Mouse (Mus musculus) limb, embryonic 11.5 days (tissue): ENCODE measurements around the gene Rab14. TPM values are rescaled to one million over a fixed set of nuclear protein-coding genes. Genes with fewer than 3 reads are reported as not detected.

ENCODE experiments used
- ATAC-seq: fragments of 200-750 bp; cut with Nextera tagmentation; 2 replicates; pipeline ENCODE4 v1.8.0; 2017; ENCODE audit warnings: low read depth; ENCODE audit not compliant: insufficient number of reproducible peaks, low FRiP score, low TSS enrichment
- DNase-seq: peaks from one replicate; pipeline ENCODE4 v3.0.0-alpha.2; 2015; ENCODE audit warnings: low spot score
- H3K27ac ChIP-seq: fragments of 300-500 bp; sonication (generic); replicated peaks from 2 replicates; pipeline ENCODE4 v1.5.1; 2014; ENCODE audit warnings: low read depth, mild to moderate bottlenecking, low read length
- H3K27me3 ChIP-seq: fragments of 300-500 bp; sonication (generic); 2 replicates; pipeline ENCODE4 v1.6.1; 2014; ENCODE audit warnings: mild to moderate bottlenecking, low read length, mixed read lengths; ENCODE audit not compliant: control insufficient read depth, insufficient read depth
- H3K36me3 ChIP-seq: fragments of 300-500 bp; sonication (generic); 2 replicates; pipeline ENCODE4 v1.6.1; 2014; ENCODE audit warnings: mild to moderate bottlenecking, low read length, moderate library complexity, mixed read lengths; ENCODE audit not compliant: control insufficient read depth, insufficient read depth
- H3K4me1 ChIP-seq: fragments of 300-500 bp; sonication (generic); 2 replicates; pipeline ENCODE4 v1.6.1; 2014; ENCODE audit warnings: low read length, mixed read lengths; ENCODE audit not compliant: control insufficient read depth, insufficient read depth
- H3K4me2 ChIP-seq: fragments of 300-500 bp; sonication (generic); 2 replicates; pipeline ENCODE4 v1.6.1; 2014; ENCODE audit warnings: low read depth, mild to moderate bottlenecking, moderate library complexity; ENCODE audit not compliant: severe bottlenecking
- H3K4me3 ChIP-seq: fragments of 300-500 bp; sonication (generic); 2 replicates; pipeline ENCODE4 v1.5.1; 2014; ENCODE audit warnings: low read depth, low read length
- H3K9ac ChIP-seq: fragments of 300-500 bp; sonication (generic); 2 replicates; pipeline ENCODE4 v1.6.1; 2014; ENCODE audit warnings: mild to moderate bottlenecking, low read length
- H3K9me3 ChIP-seq: fragments of 300-500 bp; sonication (generic); 2 replicates; pipeline ENCODE4 v1.6.1; 2016; ENCODE audit warnings: low read length; ENCODE audit not compliant: control insufficient read depth
- WGBS: fragments of 180-500 bp; shearing (Covaris S2); extraction: QIAGEN DNeasy Blood & Tissue Kit; methylation state at CpG from one replicate; pipeline ENCODE4 v1.1.7; 2014; 5-methylcytosine and 5-hydroxymethylcytosine counted together
- polyA plus RNA-seq: library from polyadenylated mRNA; unstranded; fragments of >200 nt; fragmentation: Nextera tagmentation; extraction: Ambion mirVana; gene quantifications from 2 replicates; pipeline ENCODE4 v1.2.1, GENCODE M21; 2014

The Rab14 gene
- polyA plus RNA-seq, 1 experiment from 2014 or later = 219 TPM

DNA sequence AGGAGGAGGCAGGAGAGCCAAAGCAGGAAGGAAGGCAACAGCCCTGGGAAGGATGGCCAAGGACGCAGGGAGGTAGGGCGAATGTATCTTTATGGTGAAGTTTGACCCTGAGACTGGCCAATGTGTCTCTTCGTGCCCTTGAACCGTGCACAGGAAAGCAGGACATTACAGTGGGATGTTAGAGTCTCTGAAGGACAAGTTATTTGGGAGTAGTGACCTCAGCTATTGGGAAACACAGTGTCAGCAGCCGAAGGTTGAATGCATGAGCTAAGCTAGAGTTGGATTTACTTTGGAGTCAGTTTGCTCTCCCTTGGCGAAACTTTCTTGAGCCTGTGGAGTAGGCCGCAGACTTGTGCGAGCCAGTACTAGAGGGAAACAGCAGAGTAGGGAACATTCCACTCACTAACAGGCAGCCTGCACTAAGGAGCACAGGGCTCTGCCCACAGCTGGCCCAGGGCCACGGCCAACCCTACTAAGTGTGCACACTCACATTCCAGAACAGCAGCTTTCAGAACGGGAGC, 29.5 kb downstream of the Rab14 start:
- DNase-seq (no peak), ATAC-seq (no peak)
- WGBS = 90% methylated on average over 10 of the region's 10 CpGs

GRCm38 (mm10) chr2:35169452-35169851, 31.5 kb downstream of the Rab14 start:
- H3K36me3 ChIP-seq = peaks cover 18% of the 10 kb centered on the region
- ATAC-seq (no peak), DNase-seq (no peak)
- no peaks in the 10 kb centered on the region for H3K9me3 ChIP-seq
- H3K27ac ChIP-seq = no peak overlapping the region
- WGBS = 83% methylated on average over 2 of the region's 2 CpGs
- H3K27me3 ChIP-seq = no peaks in the 10 kb centered on the region
- no peak overlapping the region for H3K4me2 ChIP-seq
- H3K9ac ChIP-seq = no peak overlapping the region
- H3K4me1 ChIP-seq = 0 out of 2 replicates have a peak, but pooled peaks cover 2% of the 10 kb centered on the region
- H3K4me3 ChIP-seq = no peak overlapping the region

More for the DNA sequence above, 29.5 kb downstream of the Rab14 start:
- H3K27me3 ChIP-seq = no peaks in the 10 kb centered on the region
- H3K9ac ChIP-seq = no peak overlapping the region
- H3K27ac ChIP-seq = no peak overlapping the region
- H3K4me1 ChIP-seq = 0 out of 2 replicates have a peak, but pooled peaks cover 2% of the 10 kb centered on the region
- no peaks in the 10 kb centered on the region for H3K9me3 ChIP-seq
- peaks cover 21% of the 10 kb centered on the region for H3K36me3 ChIP-seq
- no peak overlapping the region for H3K4me3 ChIP-seq
- H3K4me2 ChIP-seq = no peak overlapping the region

DNA sequence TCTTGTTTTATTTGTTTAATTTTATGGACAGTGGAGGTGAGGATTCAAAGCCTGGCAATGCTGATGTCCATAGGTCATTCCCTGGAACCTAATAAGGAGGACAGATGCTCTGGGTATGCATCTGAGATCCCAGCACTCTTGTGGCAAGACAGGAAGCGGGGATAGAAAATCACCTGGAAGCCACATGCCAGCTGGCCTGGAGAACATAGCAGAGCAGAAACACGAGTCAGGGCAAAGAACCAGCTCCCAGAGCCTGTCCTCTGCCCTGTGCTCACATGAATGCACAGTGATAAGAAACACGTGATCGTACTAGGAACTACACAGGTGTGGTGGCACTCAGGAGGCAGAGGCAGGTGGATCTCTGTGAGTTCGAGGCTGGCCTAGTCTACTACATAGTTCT, 34.1 kb downstream of the Rab14 start:
- WGBS = 92% methylated on average over 5 of the region's 5 CpGs
- H3K36me3 ChIP-seq = peaks cover 14% of the 10 kb centered on the region; the same call in 1 of the 2 replicates
- DNase-seq = no peak

GRCm38 (mm10) chr2:35165416-35165815, 35.5 kb downstream of the Rab14 start:
- H3K9ac ChIP-seq = no peak overlapping the region
- H3K4me3 ChIP-seq = no peak overlapping the region
- 92% methylated on average over 13 of the region's 13 CpGs for WGBS
- no peaks in the 10 kb centered on the region for H3K27me3 ChIP-seq
- no peak overlapping the region for H3K27ac ChIP-seq
- no peaks in the 10 kb centered on the region for H3K9me3 ChIP-seq
- H3K4me2 ChIP-seq = no peak overlapping the region
- H3K4me1 ChIP-seq = no peaks in the 10 kb centered on the region
- DNase-seq = no peak
- ATAC-seq = no peak
- peaks cover 12% of the 10 kb centered on the region; the same call in 1 of the 2 replicates for H3K36me3 ChIP-seq

More for the DNA sequence above, 34.1 kb downstream of the Rab14 start:
- Histone ChIP-seq H3K9me3 (no peaks in the 10 kb centered on the region), H3K4me3 (no peak overlapping the region), H3K9ac (no peak overlapping the region), H3K27me3 (no peaks in the 10 kb centered on the region), H3K27ac (no peak overlapping the region), H3K4me1 (no peaks in the 10 kb centered on the region), H3K4me2 (no peak overlapping the region)
- no peak for ATAC-seq

DNA sequence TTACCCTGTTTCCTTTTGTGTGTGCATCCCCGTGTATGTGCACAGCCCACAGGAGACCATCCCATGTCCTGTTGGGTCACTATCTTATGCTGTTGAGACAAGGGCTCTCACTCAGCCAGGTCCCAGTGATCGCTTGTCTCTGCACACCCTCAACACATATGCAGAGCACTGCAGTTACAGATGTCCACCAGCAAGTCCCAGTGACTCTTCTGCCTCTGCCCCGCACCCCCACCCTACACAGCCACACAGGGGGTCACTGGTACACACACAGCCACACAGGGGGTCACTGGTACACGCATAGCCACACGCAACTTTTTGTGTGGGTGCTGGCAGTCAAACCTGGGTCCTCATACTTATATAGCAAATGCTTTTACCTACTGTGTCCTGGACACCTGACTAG, 37.5 kb downstream of the Rab14 start:
- DNase-seq (no peak), ATAC-seq (no peak)
- no peak overlapping the region for H3K9ac ChIP-seq
- H3K27ac ChIP-seq = no peak overlapping the region
- H3K27me3 ChIP-seq = no peaks in the 10 kb centered on the region
- no peaks in the 10 kb centered on the region for H3K4me1 ChIP-seq
- peaks cover 12% of the 10 kb centered on the region; the same call in 1 of the 2 replicates for H3K36me3 ChIP-seq
- no peaks in the 10 kb centered on the region for H3K9me3 ChIP-seq
- 94% methylated on average over 5 of the region's 5 CpGs for WGBS
- no peak overlapping the region for H3K4me3 ChIP-seq
- no peak overlapping the region for H3K4me2 ChIP-seq

DNA sequence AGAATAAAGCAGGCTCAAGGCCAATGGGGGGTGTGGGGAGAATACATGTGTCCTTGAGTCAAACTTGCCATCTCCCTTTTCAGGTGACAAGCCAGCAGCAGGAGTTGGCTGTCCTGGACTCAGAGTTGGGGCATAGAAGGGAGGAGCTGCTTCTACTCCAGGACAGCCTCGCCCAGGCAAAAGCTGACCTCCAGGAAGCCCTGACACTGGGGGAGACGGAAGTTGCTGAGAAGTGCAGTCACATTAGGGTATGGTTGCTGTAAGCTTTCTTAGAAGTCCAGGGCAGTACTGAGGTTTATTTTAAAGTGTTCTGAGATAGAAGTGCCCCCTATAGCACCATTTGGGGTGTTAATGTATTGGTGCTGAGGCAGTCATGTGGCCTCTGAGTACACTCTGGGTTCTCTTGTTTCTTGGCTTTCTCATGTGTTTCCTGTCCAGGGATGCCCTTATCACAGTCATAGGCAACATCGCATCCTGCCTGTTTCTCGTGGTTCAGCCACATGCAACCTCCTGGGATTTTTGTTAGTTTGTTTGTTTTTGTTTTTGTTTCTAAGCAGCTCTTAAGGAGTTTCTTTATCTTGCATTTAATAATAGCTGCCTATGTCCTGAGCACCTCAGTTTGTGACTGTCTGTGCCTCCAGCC, 39.0 kb downstream of the Rab14 start:
- Histone ChIP-seq H3K36me3 (peaks cover 14% of the 10 kb centered on the region; the same call in 1 of the 2 replicates), H3K4me3 (no peak overlapping the region), H3K9me3 (no peaks in the 10 kb centered on the region), H3K27ac (no peak overlapping the region), H3K27me3 (no peaks in the 10 kb centered on the region), H3K9ac (no peak overlapping the region), H3K4me2 (no peak overlapping the region), H3K4me1 (no peaks in the 10 kb centered on the region)
- ATAC-seq (no peak), DNase-seq (no peak)
- WGBS = 83% methylated on average over 4 of the region's 4 CpGs

- ATAC-seq (no peak), DNase-seq (peak; percentile 37)
- Histone ChIP-seq H3K27ac (no peak overlapping the region), H3K4me3 (no peak overlapping the region), H3K4me1 (no peaks in the 10 kb centered on the region), H3K9me3 (no peaks in the 10 kb centered on the region), H3K36me3 (peaks cover 15% of the 10 kb centered on the region), H3K4me2 (no peak overlapping the region), H3K9ac (no peak overlapping the region), H3K27me3 (no peaks in the 10 kb centered on the region)
- 44% methylated on average over 5 of the region's 5 CpGs for WGBS
Observed at GRCm38 (mm10) chr2:35160206-35160605, 40.7 kb downstream of the Rab14 start.

DNA sequence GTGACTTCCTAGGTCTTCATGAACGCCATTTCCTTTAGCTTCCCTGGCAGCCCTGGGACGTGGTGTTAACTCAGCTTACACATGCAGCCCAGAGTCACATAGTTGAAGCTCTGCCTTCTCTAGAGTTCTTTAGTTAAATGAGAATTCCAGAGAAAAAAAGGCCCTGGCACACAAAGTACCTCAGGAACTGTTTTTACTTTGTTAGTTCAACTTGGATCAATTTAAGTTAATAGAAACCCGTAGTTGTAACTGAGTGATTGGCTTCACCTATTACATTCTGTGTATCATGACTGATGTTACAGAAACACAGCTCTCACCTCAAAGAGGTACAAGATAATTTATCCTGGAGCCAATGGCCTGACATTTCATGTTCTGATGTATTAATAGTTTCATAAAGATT, 42.6 kb downstream of the Rab14 start:
- H3K36me3 ChIP-seq = peaks cover 13% of the 10 kb centered on the region
- H3K27me3 ChIP-seq = no peaks in the 10 kb centered on the region
- 89% methylated on average over 3 of the region's 3 CpGs for WGBS
- no peaks in the 10 kb centered on the region for H3K4me1 ChIP-seq
- no peak overlapping the region for H3K4me3 ChIP-seq
- no peak overlapping the region for H3K27ac ChIP-seq
- no peaks in the 10 kb centered on the region for H3K9me3 ChIP-seq
- no peak overlapping the region for H3K9ac ChIP-seq
- H3K4me2 ChIP-seq = no peak overlapping the region
- no peak for DNase-seq
- no peak for ATAC-seq
